Mouse (Mus musculus) hindbrain, postnatal 0 days (tissue): ENCODE results near the gene Cyp2d10. TPM values are rescaled to one million over a fixed set of nuclear protein-coding genes. Genes with fewer than 3 reads are reported as not detected.

ENCODE experiments used
- ATAC-seq: fragments of 200-750 bp; cut with Nextera tagmentation; 2 replicates; pipeline ENCODE4 v1.8.0; 2017; ENCODE audit warnings: mild to moderate bottlenecking, moderate TSS enrichment, moderate library complexity
- DNase-seq: peaks from one replicate; pipeline ENCODE4 v3.0.0-alpha.2; 2015; ENCODE audit warnings: low spot score
- H3K27ac ChIP-seq: fragments of 300-500 bp; sonication (generic); 2 replicates; pipeline ENCODE4 v1.5.1; 2014; ENCODE audit warnings: mild to moderate bottlenecking
- H3K27me3 ChIP-seq: fragments of 300-500 bp; sonication (generic); 2 replicates; pipeline ENCODE4 v1.6.1; 2014; ENCODE audit warnings: low read length, mixed read lengths; ENCODE audit not compliant: insufficient read depth
- H3K36me3 ChIP-seq: fragments of 300-500 bp; sonication (generic); 2 replicates; pipeline ENCODE4 v1.6.1; 2014; ENCODE audit warnings: low read length, mixed read lengths; ENCODE audit not compliant: insufficient read depth
- H3K4me1 ChIP-seq: fragments of 300-500 bp; sonication (generic); 2 replicates; pipeline ENCODE4 v1.6.1; 2014; ENCODE audit warnings: antibody characterized with exemption, low read length, mixed read lengths; ENCODE audit not compliant: insufficient read depth
- H3K4me2 ChIP-seq: fragments of 300-500 bp; sonication (generic); 2 replicates; pipeline ENCODE4 v1.6.1; 2014; ENCODE audit warnings: low read depth, mild to moderate bottlenecking, low read length, moderate library complexity, mixed read lengths
- H3K4me3 ChIP-seq: fragments of 300-500 bp; sonication (generic); 2 replicates; pipeline ENCODE4 v1.5.1; 2014; ENCODE audit warnings: low read length
- H3K9ac ChIP-seq: fragments of 300-500 bp; sonication (generic); replicated peaks from 2 replicates; pipeline ENCODE4 v1.6.1; 2014; ENCODE audit warnings: mild to moderate bottlenecking, low read length, moderate library complexity, mixed read lengths
- H3K9me3 ChIP-seq: fragments of 300-500 bp; sonication (generic); 2 replicates; pipeline ENCODE4 v1.6.1; 2016; ENCODE audit warnings: low read length, mixed read lengths
- CTCF ChIP-seq: IDR thresholded peaks from 2 replicates; pipeline ENCODE4 v1.5.1; 2016; ENCODE audit warnings: antibody characterized with exemption, control low read depth, low read depth
- WGBS: fragments of 180-500 bp; shearing (Covaris S2); extraction: QIAGEN DNeasy Blood & Tissue Kit; methylation state at CpG from one replicate; pipeline ENCODE4 v1.1.7; 2014; 5-methylcytosine and 5-hydroxymethylcytosine counted together
- microRNA-seq, 2 experiments: library from miRNA; unstranded; fragments of <30 nt; microRNA quantifications; one replicate each; pipeline ENCODE4; 2016
- polyA plus RNA-seq: library from polyadenylated mRNA; unstranded; fragments of >200 nt; fragmentation: Nextera tagmentation; extraction: Ambion mirVana; gene quantifications from 2 replicates; pipeline ENCODE4 v1.2.1, GENCODE M21; 2015
- total RNA-seq: library from RNA; depleted of rRNA; stranded (reverse); fragments of >200 nt; gene quantifications from 2 replicates; pipeline ENCODE4 v1.2.3, GENCODE M21; 2014; rRNA removed

The Cyp2d10 gene
- total and polyA plus RNA-seq, 2 experiments from 2014 or later = not detected

- Histone ChIP-seq H3K9me3 (no peaks in the 10 kb centered on the region), H3K4me3 (no peak overlapping the region), H3K4me1 (no peaks in the 10 kb centered on the region), H3K27me3 (no peaks in the 10 kb centered on the region), H3K4me2 (no peak overlapping the region), H3K27ac (no peak overlapping the region), H3K36me3 (no peaks in the 10 kb centered on the region), H3K9ac (no peak overlapping the region)
- TF ChIP-seq CTCF = no peak
- DNase-seq = no peak
- 85% methylated on average over 3 of the region's 4 CpGs for WGBS
- ATAC-seq = no peak
Observed at GRCm38 (mm10) chr15:82362234-82362633, 44.8 kb downstream of the Cyp2d10 start.

- no peaks in the 10 kb centered on the region for H3K36me3 ChIP-seq
- H3K4me1 ChIP-seq = no peaks in the 10 kb centered on the region
- H3K9ac ChIP-seq = no peak overlapping the region
- H3K4me3 ChIP-seq = no peak overlapping the region
- ATAC-seq (no peak), DNase-seq (peak; percentile 54)
- WGBS = 76% methylated on average over 11 of the region's 11 CpGs
- no peaks in the 10 kb centered on the region for H3K9me3 ChIP-seq
- H3K27ac ChIP-seq = no peak overlapping the region
- TF ChIP-seq CTCF = peak; percentile 71
- H3K27me3 ChIP-seq = no peaks in the 10 kb centered on the region
- H3K4me2 ChIP-seq = no peak overlapping the region
Observed at GRCm38 (mm10) chr15:82361459-82362018, 45.5 kb downstream of the Cyp2d10 start.

- Histone ChIP-seq H3K4me3 (no peak overlapping the region), H3K4me2 (0 out of 2 replicates have a peak overlapping the region, but pooled peaks have one; percentile 5), H3K9ac (no peak overlapping the region), H3K27me3 (no peaks in the 10 kb centered on the region), H3K9me3 (no peaks in the 10 kb centered on the region), H3K27ac (peak overlapping the region; percentile 5; the same call in 1 of the 2 replicates), H3K4me1 (peaks cover 3% of the 10 kb centered on the region; the same call in 1 of the 2 replicates), H3K36me3 (no peaks in the 10 kb centered on the region)
- no peak for DNase-seq
- ATAC-seq = no peak
- TF ChIP-seq CTCF = no peak
- 58% methylated on average over 22 of the region's 22 CpGs for WGBS
Observed at GRCm38 (mm10) chr15:82358431-82359260, 48.3 kb downstream of the Cyp2d10 start.

- Histone ChIP-seq H3K9ac (peak within 1 kb of the TSS; percentile 89), H3K9me3 (no peaks in the 10 kb centered on the region), H3K4me2 (peak within 1 kb of the TSS; percentile 72), H3K27ac (peak within 1 kb of the TSS; percentile 94), H3K4me1 (peaks cover 9% of the 10 kb centered on the region; the same call in 1 of the 2 replicates), H3K36me3 (peaks cover 13% of the 10 kb centered on the region; the same call in 1 of the 2 replicates), H3K27me3 (no peaks in the 10 kb centered on the region), H3K4me3 (peak within 1 kb of the TSS; percentile 99)
- ATAC-seq = peak; percentile 99
- DNase-seq = peak; percentile 100
- WGBS = 2% methylated on average over 54 of the region's 57 CpGs
- peak; percentile 99 for TF ChIP-seq CTCF
Observed at GRCm38 (mm10) chr15:82354126-82354945, 52.7 kb downstream of the Cyp2d10 start, which contains the start of gene Ndufa6. Gene Ndufa6 (minus strand): TSS chr15:82354322.

GRCm38 (mm10) chr15:82353745-82354113 is 53.3 kb downstream of the Cyp2d10 start:
- DNase-seq (no peak), ATAC-seq (peak; percentile 62)
- H3K4me1 ChIP-seq = peaks cover 9% of the 10 kb centered on the region; the same call in 1 of the 2 replicates
- H3K27ac ChIP-seq = peak overlapping the region; percentile 94
- TF ChIP-seq CTCF = no peak
- H3K27me3 ChIP-seq = no peaks in the 10 kb centered on the region
- peak overlapping the region; percentile 89 for H3K9ac ChIP-seq
- peak overlapping the region; percentile 72 for H3K4me2 ChIP-seq
- no peaks in the 10 kb centered on the region for H3K9me3 ChIP-seq
- WGBS = under 1% methylated on average over 23 of the region's 23 CpGs
- H3K36me3 ChIP-seq = peaks cover 19% of the 10 kb centered on the region
- H3K4me3 ChIP-seq = peak overlapping the region; percentile 99

GRCm38 (mm10) chr15:82353078-82353744 is 53.8 kb downstream of the Cyp2d10 start:
- DNase-seq (no peak), ATAC-seq (no peak)
- H3K36me3 ChIP-seq = peaks cover 25% of the 10 kb centered on the region
- H3K9ac ChIP-seq = peak overlapping the region; percentile 89
- H3K27ac ChIP-seq = peak overlapping the region; percentile 94
- no peak for TF ChIP-seq CTCF
- no peaks in the 10 kb centered on the region for H3K9me3 ChIP-seq
- peak overlapping the region; percentile 72 for H3K4me2 ChIP-seq
- WGBS = 30% methylated on average over 14 of the region's 14 CpGs
- peak overlapping the region; percentile 99 for H3K4me3 ChIP-seq
- H3K4me1 ChIP-seq = peaks cover 9% of the 10 kb centered on the region; the same call in 1 of the 2 replicates
- no peaks in the 10 kb centered on the region for H3K27me3 ChIP-seq

Small RNA genes within 50 kb of the gene (microRNA-seq; reads per million reads assigned to microRNA genes)
- gene Gm25990 = 0 to 0.36 reads per million in 2 experiments
- gene Gm27331 = 0 reads per million in 2 experiments
- gene Gm27622 = 0 reads per million in 2 experiments
- 0 reads per million in 2 experiments for gene Mir7684

Other genes with a start within 250 kb of the Cyp2d10 start
- gene Shisa8, start 194.4 kb downstream of the Cyp2d10 start, total RNA-seq = 34.7 and 36.0 TPM in 2 replicates
- gene Shisa8, start 194.4 kb downstream of the Cyp2d10 start, polyA plus RNA-seq = 7.5 and 9.2 TPM in 2 replicates
- 0.29 and 5.6 TPM in 2 replicates for gene Tnfrsf13c, start 182.8 kb downstream of the Cyp2d10 start, total RNA-seq
- gene Tnfrsf13c, start 182.8 kb downstream of the Cyp2d10 start, polyA plus RNA-seq = 0.34 and 0.42 TPM in 2 replicates
- gene Cenpm, start 162.4 kb downstream of the Cyp2d10 start, total RNA-seq = 15.0 and 16.2 TPM in 2 replicates
- 23.0 and 27.6 TPM in 2 replicates for gene Cenpm, start 162.4 kb downstream of the Cyp2d10 start, polyA plus RNA-seq
- gene 1500009C09Rik, start 154.8 kb downstream of the Cyp2d10 start, total RNA-seq = 116 and 127 TPM in 2 replicates
- 12.5 and 13.9 TPM in 2 replicates for gene 1500009C09Rik, start 154.8 kb downstream of the Cyp2d10 start, polyA plus RNA-seq
- 393 and 404 TPM in 2 replicates for gene Sept3, start 132.3 kb downstream of the Cyp2d10 start, total RNA-seq
- gene Sept3, start 132.3 kb downstream of the Cyp2d10 start, polyA plus RNA-seq = 299 and 320 TPM in 2 replicates
- gene Wbp2nl, start 108.2 kb downstream of the Cyp2d10 start, total RNA-seq = 1.4 TPM in 1 of 2 replicates, not detected in the other
- gene Wbp2nl, start 108.2 kb downstream of the Cyp2d10 start, polyA plus RNA-seq = 0.36 TPM in 1 of 2 replicates, not detected in the other
- gene Naga, start 68.3 kb downstream of the Cyp2d10 start, total RNA-seq = 41.6 and 51.1 TPM in 2 replicates
- gene Naga, start 68.3 kb downstream of the Cyp2d10 start, polyA plus RNA-seq = 36.9 and 37.2 TPM in 2 replicates
- 0.93 and 1.2 TPM in 2 replicates for gene Pheta2, start 68.3 kb downstream of the Cyp2d10 start, total RNA-seq
- gene Pheta2, start 68.3 kb downstream of the Cyp2d10 start, polyA plus RNA-seq = 1.3 and 1.4 TPM in 2 replicates
- 288 and 293 TPM in 2 replicates for gene Smdt1, start 68.2 kb downstream of the Cyp2d10 start, total RNA-seq
- 392 and 401 TPM in 2 replicates for gene Smdt1, start 68.2 kb downstream of the Cyp2d10 start, polyA plus RNA-seq
- gene Ndufa6, start 52.9 kb downstream of the Cyp2d10 start, total RNA-seq = 194 and 224 TPM in 2 replicates
- 511 and 516 TPM in 2 replicates for gene Ndufa6, start 52.9 kb downstream of the Cyp2d10 start, polyA plus RNA-seq
- 3.6 and 6.1 TPM in 2 replicates for gene Cyp2d22, start 26.9 kb downstream of the Cyp2d10 start, total RNA-seq
- 3.7 and 5.1 TPM in 2 replicates for gene Cyp2d22, start 26.9 kb downstream of the Cyp2d10 start, polyA plus RNA-seq
- not detected in 2 replicates for gene Cyp2d11, start 13.2 kb downstream of the Cyp2d10 start, total RNA-seq
- not detected in 2 replicates for gene Cyp2d11, start 13.2 kb downstream of the Cyp2d10 start, polyA plus RNA-seq
- gene Cyp2d9, start 26.2 kb upstream of the Cyp2d10 start, total RNA-seq = not detected in 2 replicates
- not detected in 2 replicates for gene Cyp2d9, start 26.2 kb upstream of the Cyp2d10 start, polyA plus RNA-seq
- gene Cyp2d12, start 147.9 kb upstream of the Cyp2d10 start, total RNA-seq = not detected in 2 replicates
- not detected in 2 replicates for gene Cyp2d12, start 147.9 kb upstream of the Cyp2d10 start, polyA plus RNA-seq
- not detected in 2 replicates for gene Cyp2d34, start 213.8 kb upstream of the Cyp2d10 start, total RNA-seq
- not detected in 2 replicates for gene Cyp2d34, start 213.8 kb upstream of the Cyp2d10 start, polyA plus RNA-seq